Mouse (Mus musculus): Measurements from ENCODE around the gene Cubn.

Gene Cubn

GRCm38 (mm10) chr2:13480744-13481143, 10.9 kb downstream of the Cubn start:
- no peak for DNase-seq

DNA sequence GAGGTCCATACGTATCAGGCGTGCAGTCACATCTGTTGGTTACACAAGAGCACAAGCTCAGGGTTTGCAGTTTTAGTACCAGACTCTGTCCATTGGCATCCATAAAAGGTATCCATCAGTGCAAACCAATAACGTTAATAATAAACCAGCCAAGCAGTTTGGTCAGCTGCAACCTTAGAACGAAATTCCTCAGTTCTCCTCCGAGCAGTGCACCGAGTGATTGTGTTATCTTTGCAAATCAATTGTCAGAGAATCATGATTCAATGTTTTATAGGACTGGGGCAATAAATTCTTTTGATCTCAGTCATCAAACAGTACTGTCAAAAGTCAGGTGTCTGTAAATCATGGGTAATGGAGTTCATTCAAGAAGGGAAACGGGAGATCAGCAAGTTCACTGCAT, 12.4 kb downstream of the Cubn start:
- no peak for DNase-seq

DNA sequence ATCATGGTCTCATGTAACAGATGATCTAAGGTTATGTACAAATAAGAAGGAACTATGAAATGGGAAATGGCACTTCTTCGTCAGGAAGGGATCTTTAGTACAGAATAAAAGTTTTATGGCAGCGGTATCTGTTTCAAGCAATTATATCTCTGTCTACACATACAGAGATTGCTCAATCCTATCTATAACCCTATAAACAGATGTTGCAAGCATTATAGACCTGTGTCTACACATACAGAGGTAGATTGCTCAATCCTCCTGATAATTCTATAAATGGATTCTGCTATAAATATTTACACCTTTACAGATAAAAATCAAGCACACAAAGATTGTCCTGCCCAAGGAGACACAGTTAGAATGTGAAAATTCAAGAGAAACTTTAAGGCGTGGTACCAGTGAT, 21.5 kb downstream of the Cubn start:
- no peak for DNase-seq

DNA sequence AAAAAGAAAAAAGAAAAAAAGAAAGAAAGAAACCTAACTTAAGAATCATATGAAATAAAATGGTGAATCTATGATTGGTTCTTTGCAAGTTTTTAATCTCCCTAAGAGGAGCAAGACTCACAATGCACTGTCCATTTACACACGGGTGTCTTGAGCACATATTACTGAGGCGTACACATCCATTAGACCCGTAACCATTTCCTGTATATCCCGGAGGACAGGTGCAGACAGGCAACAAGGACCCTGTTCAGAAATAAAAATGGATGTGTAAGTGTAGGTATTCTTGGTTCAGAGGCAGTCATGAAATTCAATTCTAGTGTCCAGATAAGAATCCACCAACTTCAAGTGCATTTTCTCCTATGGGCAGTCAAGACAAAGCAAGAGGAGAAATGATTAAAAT, 22.0 kb downstream of the Cubn start:
- no peak for DNase-seq

GRCm38 (mm10) chr2:13466685-13467084, 24.9 kb downstream of the Cubn start:
- no peak for DNase-seq

DNA sequence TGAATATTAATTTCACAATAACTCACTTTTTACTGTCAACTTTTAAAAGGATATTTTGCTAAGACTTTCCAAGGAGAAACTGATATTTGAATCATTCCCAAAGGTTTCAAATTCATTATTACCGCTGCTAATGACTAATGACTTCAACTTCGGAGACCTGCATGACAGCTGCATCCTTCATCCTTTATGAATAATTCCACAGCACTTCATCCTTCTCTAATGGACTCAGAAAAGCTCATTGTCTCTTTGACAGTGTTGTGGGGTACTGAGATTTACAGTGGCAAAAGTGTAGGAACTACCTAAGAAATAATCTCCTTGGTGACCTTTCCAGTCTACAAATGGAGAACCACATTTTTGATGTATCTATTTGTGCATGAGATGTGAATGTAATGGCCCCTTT, 33.5 kb downstream of the Cubn start:
- DNase-seq: no peak

DNA sequence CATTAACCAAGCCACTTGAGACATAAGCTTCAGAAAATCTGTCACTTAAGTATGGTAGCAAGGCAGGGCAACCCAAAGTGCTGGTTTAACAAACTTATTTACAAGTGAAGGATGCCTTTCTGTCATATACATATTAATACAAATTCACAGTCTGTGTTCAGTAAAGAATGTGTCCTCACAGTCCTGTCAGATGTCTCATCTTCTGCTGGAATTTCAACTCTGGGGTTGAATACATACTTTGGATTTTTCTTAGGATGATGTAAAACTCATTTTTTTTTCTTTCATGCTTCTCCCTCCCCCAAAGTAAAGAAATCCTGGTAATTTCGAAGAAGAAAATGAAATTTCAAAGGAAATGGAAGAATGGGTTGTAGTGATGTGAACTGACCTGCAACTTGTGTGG, 34.8 kb downstream of the Cubn start:
- no peak for DNase-seq

GRCm38 (mm10) chr2:13451495-13452491, 39.8 kb downstream of the Cubn start:
- DNase-seq: no peak

DNA sequence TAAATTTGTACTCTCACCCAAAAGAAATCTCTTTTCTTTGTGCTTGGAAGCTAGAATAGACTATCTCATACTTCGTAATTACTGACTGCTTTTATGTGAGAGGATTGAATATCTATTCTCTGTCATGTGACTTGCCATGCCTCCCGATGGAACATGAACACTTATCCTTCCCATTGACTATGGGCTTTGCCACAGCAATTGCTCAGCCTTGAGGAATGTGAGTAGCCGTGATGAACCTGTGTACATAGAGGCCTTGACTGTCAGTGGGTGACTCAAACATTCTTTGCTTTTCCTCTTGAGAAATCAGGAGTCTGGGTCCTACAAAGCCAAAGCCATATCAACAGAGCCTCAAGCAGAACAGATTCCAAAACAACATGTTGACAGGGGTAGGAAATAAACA, 40.7 kb downstream of the Cubn start:
- DNase-seq: no peak

- no peak for DNase-seq
Measured at GRCm38 (mm10) chr2:13450470-13450869, 41.1 kb downstream of the Cubn start.

GRCm38 (mm10) chr2:13445156-13445555, 46.5 kb downstream of the Cubn start:
- no peak for DNase-seq

GRCm38 (mm10) chr2:13438983-13439382, 52.6 kb downstream of the Cubn start:
- DNase-seq: no peak

GRCm38 (mm10) chr2:13438275-13438845, 53.3 kb downstream of the Cubn start:
- no peak for DNase-seq

DNA sequence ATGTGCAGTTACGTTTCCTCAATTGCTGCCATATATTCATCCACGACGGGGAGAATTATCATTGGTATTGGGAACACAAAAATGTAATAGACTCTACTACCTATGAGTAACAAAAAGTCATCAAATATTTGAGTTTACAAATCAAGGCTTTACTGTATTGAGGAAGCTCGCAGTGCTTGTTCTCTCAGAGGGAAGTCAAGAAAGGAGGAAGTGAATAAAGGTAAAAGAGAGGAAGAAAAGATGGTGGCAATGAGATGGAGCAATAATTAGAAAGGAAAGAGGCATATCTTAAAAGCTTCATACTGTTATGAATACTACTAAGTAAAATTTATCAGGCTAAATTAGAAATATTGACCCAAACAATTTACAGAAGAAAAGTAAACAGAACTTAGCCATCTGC, 59.6 kb downstream of the Cubn start:
- DNase-seq: no peak

DNA sequence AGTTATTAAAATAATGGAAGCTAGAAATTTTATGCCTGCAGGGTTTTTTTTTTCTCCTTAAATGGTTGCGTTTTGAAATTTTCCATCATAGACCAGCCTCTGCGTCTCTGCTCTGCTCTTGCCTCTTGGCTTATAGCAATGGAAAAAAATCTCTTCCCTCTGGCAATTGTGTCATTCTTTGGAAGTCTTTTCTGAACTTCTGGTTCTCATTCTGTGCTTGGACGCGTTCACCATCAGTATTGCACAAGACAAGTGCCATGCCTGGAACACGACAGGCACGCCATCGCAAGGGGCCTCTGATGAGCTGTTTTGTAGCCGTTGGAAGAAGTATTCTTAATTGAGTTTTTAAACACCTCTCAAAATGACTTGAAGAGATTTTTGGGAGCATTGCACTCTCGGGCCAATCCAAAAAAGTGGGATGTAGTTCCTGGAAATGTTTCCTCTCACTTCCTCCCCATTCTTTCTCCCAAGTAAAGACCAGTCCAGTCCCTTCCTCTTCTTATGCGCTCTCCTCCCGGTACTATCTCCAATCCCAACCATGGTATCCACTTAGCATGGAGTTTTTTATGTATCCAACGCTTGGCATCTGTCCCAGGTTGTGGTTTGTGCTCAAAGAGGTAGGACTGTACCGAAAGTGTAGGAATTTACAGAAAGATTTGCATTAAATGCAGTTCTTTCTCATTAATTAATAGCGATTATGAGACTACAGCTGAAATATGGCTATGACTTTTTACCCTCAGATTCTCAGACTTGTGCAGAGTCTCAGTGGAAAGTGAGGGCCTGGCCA, 69.4 kb downstream of the Cubn start:
- no peak for DNase-seq

GRCm38 (mm10) chr2:13416765-13417524, 74.7 kb downstream of the Cubn start:
- no peak for DNase-seq

DNA sequence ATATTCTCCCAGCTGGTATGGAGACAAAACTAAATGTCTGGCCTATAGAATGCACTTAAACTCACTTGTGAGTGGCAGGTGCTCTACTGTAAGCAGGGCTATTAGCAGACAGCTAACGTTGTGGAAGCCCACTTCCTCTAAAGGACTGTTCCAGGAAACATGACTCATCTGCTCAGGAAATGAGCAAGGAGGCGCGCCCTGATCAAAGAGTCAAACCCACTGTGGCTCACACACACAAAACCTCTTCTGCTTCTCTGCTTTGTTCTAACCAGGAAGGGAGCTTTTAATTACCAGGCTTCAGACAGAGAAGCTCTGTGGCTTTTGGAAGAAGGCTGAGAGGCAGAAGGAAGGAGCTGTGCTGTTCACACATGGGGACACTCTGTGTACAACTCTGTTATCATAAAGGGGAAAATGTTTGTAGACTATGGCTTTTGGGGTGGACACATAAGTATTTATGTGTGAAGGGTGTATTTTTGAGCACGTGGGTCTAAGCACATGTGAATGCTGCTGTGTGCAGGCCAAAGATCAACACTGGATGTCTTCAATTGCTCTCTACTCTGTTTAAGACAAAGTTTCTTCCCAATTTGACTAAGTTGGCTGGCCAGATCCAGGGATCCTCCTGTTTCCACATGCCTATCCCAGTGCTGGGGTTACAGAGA, 78.0 kb downstream of the Cubn start:
- DNase-seq: peak; percentile 66

DNA sequence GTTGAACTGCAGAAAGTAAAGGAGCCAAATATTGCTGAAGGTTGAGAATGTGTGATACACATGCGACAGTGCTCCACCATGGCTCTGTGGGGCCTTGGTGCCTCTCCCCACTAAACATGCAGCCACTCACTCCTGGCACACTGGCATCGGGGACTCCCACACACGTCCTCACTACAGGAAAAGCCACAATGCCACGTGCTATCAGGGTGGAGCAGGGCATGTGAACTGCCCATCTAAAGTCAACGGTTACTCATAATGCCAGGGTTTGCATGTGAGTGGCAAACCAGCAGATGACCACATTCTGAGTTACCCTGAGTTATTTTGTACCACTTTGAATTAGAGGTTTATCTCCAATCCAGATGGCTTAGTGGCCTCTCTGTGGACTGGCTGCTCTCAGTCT, 81.0 kb downstream of the Cubn start:
- DNase-seq: no peak

DNA sequence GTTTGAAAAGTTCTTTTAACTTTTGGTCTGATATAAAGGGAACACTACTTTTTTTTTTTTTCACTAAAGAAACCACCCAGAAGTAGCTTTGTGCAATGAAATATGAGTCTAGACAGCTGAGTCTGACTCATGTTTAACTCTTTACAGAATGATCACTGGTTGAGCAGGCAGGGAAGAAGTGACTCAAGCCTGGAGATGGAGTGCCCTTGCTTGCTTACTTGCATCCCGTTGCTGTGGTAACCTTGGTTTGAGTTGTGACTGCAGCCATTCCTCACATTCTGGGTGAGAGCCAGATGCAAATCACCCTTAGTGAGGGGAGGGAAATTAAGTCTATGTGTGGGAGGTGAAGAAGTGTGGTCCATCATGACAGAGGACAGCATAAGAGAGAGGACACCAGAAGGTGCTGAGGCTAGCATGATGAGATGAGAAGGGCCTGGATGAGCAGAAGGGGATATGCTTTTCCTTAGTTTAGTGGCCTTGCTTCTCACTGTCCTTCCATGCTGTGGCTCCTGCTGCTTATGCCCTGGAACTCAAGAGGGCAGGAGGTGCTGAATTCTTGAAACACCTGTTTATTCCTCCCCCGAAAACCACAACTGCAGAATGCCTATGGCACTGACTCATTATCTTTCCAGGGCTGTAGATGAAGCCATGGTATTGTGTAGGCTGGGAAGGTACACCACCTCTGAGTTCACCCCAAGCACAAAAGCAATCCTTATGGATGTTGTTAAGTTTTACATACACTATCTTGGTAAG, 81.7 kb downstream of the Cubn start:
- no peak for DNase-seq

DNA sequence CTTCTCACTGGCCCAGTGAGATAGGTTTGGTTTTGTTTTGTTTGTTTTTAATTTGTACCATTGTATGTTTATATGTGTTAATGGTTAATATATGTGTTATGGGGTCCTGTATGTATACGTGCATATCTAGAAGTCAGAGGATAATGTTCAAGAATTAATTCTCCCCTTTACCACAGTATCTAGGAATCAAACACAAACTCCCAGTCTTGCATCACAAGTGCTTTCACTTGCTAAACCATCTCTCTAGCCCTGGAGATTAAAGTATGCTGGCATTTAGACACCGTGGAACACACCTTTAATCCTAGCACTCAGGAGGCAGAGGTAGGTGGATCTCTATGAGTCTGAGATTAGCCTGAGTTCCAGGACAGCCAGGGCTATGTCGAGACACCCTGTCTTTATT, 83.3 kb downstream of the Cubn start:
- DNase-seq: no peak

GRCm38 (mm10) chr2:13407698-13408097, 83.9 kb downstream of the Cubn start:
- DNase-seq: no peak

GRCm38 (mm10) chr2:13407272-13407671, 84.3 kb downstream of the Cubn start:
- DNase-seq: no peak
